Mouse (Mus musculus) G1E (cell line): ENCODE measurements at regions not wholly inside any gene's neighbourhood (a gene's known extent, or its start where the extent isn't known, plus 50 kb on each side); places are given as distances from the start of the nearest gene placed in this dataset.

Experiments used
- ATAC-seq: 2 replicates; pipeline ENCODE4 v1.8.0; 2016; ENCODE audit warnings: mild to moderate bottlenecking; ENCODE audit not compliant: insufficient number of reproducible peaks, poor library complexity, low FRiP score, severe bottlenecking; ENCODE audit errors: extremely low read depth
- DNase-seq: peaks from one replicate; pipeline ENCODE4 v3.0.0; 2012; ENCODE audit warnings: low spot score
- H3K27me3 ChIP-seq: 2 replicates; pipeline ENCODE4 v1.6.1; 2012; ENCODE audit warnings: mild to moderate bottlenecking, low read length, inconsistent platforms; ENCODE audit not compliant: insufficient read depth
- H3K36me3 ChIP-seq: replicated peaks from 2 replicates; pipeline ENCODE3; 2012; ENCODE audit warnings: mild to moderate bottlenecking, inconsistent platforms
- H3K4me1 ChIP-seq: 2 replicates; pipeline ENCODE4 v1.6.1; 2012; ENCODE audit warnings: low read depth, low read length, inconsistent platforms, mixed read lengths; ENCODE audit not compliant: insufficient read depth
- H3K4me3 ChIP-seq: 2 replicates; pipeline ENCODE4 v1.5.1; 2012; ENCODE audit warnings: low read depth, mild to moderate bottlenecking, inconsistent platforms, low read length, moderate library complexity, mixed read lengths
- H3K9me3 ChIP-seq: replicated peaks from 2 replicates; pipeline ENCODE4 v1.6.1; 2012; ENCODE audit warnings: inconsistent platforms
- CTCF ChIP-seq: IDR thresholded peaks from 2 replicates; pipeline ENCODE4 v1.5.1; 2012; ENCODE audit warnings: low read depth, low read length, inconsistent platforms, mixed read lengths
- GATA1 ChIP-seq: IDR thresholded peaks from 2 replicates; pipeline ENCODE4 v1.6.1; 2012; ENCODE audit warnings: borderline replicate concordance, low read length, inconsistent platforms, mixed read lengths
- GATA2 ChIP-seq: IDR thresholded peaks from 2 replicates; pipeline ENCODE4 v1.6.1; 2012; ENCODE audit warnings: low read depth, low read length, inconsistent platforms, borderline replicate concordance
- POLR2AphosphoS5 ChIP-seq: IDR thresholded peaks from 2 replicates; pipeline ENCODE4 v1.6.1; 2012; ENCODE audit warnings: low read depth, low read length, inconsistent platforms; ENCODE audit not compliant: insufficient replicate concordance
- TAL1 ChIP-seq: conservative IDR thresholded peaks from 2 replicates; pipeline ENCODE4 v1.6.1; 2012; ENCODE audit warnings: low read depth, low read length, inconsistent platforms, mixed read lengths

DNA sequence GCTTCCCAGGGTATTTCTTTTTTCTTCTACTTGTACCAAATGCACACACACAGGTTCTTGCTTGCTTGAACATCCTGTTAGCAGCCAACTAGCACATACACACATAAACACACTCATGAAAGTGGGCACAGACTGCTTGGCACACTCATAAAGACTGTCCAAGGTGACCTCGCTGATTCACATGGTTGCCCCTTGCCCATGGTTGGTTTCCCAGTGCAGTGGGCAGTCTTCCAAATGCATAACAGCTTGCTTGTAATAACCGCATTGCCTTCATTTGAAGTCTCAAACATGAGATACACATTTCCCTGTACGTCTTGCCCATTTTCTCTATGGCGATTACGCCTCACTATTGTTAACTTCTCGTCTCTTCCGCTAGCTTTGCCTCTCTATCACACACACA lies 117.4 kb upstream of the 4930583I09Rik start:
- DNase-seq = no peak
- H3K27me3 ChIP-seq = no peaks in the 10 kb centered on the region
- H3K36me3 ChIP-seq = no peaks in the 10 kb centered on the region
- H3K4me3 ChIP-seq = no peak overlapping the region
- no peak for ATAC-seq
- TF ChIP-seq CTCF (no peak), TAL1 (no peak), GATA2 (no peak), GATA1 (no peak), POLR2AphosphoS5 (no peak)
- H3K9me3 ChIP-seq = peaks cover 37% of the 10 kb centered on the region
- H3K4me1 ChIP-seq = no peaks in the 10 kb centered on the region

DNA sequence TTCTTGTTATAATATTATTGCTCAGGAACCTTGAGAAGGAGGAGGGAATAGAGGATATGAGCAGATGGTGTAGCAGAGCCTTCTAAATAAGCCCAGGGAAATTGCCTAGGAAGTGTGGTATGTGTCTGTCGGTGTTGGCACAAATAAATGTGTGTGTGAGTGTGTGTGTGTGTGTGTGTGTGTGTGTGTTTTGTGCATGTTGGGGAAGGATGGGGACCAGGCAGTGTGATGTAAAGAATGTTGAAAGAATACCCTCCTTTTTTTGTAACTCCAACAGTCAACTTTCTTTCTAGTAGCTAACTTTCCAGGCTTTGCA lies 115.7 kb upstream of the 4930583I09Rik start:
- no peak for ATAC-seq

DNA sequence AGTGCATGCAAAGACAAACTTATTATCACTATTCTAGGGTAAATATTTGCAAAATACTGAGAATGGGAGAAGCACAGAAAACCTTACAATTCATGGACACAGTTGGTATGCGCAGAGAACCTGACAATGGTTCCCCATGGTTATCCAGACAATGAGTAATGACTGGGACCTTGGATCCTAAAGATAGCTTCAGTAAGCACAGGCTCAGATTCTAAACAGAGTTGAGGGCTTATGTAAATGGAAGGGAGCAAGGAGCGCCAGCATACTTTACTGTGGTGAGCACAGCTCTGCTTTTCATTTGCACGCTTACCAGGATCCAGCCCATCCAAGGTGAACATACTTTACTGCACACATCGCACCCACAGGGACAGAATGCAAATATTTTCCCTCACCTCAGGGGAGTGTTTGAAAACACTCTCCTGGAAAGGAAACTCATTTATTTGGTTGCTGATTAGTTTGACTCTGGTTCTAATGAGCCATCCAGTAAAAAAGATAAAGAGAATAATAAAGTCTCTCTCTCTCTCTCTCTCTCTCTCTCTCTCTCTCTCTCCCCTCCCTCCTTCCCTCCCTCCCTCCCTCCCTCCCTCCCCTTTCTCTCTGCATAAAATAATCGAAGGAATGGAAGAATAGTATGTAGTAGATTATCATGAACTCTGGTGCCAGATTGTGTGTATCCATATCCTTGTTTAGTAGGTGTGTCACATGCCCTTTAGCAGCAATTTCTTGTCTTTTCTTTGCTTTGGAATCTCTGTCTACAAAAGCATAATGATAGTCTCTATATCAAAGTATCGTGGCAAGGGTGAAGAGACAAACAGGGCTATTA lies 115.1 kb upstream of the 4930583I09Rik start:
- Histone ChIP-seq H3K27me3 (no peaks in the 10 kb centered on the region), H3K9me3 (peaks cover 24% of the 10 kb centered on the region), H3K4me3 (no peak overlapping the region), H3K36me3 (no peaks in the 10 kb centered on the region), H3K4me1 (no peaks in the 10 kb centered on the region)
- DNase-seq = no peak
- TF ChIP-seq GATA1 (no peak), GATA2 (no peak), CTCF (no peak), POLR2AphosphoS5 (no peak), TAL1 (no peak)
- ATAC-seq = no peak

More for the DNA sequence above, 115.7 kb upstream of the 4930583I09Rik start:
- Histone ChIP-seq H3K9me3 (peaks cover 29% of the 10 kb centered on the region), H3K36me3 (no peaks in the 10 kb centered on the region), H3K4me3 (no peak overlapping the region), H3K4me1 (no peaks in the 10 kb centered on the region), H3K27me3 (no peaks in the 10 kb centered on the region)
- DNase-seq = no peak
- TF ChIP-seq GATA2 (no peak), GATA1 (no peak), TAL1 (no peak), CTCF (no peak), POLR2AphosphoS5 (no peak)

DNA sequence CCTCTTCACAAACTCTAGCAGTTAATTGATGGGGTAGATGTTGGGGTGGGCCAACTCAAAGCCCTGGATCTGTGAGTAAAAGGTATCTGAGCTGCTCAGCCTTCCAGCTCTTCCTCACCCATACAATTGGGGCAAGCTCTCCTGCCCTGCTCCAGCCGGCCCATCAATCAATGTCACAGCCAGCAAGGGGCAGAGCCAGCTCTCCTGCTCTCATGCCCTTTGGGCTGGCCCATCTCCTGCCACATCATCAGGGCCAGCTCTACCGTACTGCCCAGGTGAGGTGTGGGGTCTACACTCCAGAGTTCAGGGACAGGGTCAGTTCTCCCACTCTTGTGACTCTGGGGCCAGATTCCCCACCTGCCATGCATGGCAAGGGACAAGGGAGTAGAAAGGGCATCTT lies 107.3 kb upstream of the 4930583I09Rik start:
- no peak overlapping the region for H3K4me3 ChIP-seq
- no peak for DNase-seq
- H3K27me3 ChIP-seq = no peaks in the 10 kb centered on the region
- H3K36me3 ChIP-seq = no peaks in the 10 kb centered on the region
- ATAC-seq = no peak
- TF ChIP-seq GATA2 (no peak), GATA1 (no peak), CTCF (no peak), TAL1 (no peak), POLR2AphosphoS5 (no peak)
- peaks cover 38% of the 10 kb centered on the region for H3K9me3 ChIP-seq
- no peaks in the 10 kb centered on the region for H3K4me1 ChIP-seq

DNA sequence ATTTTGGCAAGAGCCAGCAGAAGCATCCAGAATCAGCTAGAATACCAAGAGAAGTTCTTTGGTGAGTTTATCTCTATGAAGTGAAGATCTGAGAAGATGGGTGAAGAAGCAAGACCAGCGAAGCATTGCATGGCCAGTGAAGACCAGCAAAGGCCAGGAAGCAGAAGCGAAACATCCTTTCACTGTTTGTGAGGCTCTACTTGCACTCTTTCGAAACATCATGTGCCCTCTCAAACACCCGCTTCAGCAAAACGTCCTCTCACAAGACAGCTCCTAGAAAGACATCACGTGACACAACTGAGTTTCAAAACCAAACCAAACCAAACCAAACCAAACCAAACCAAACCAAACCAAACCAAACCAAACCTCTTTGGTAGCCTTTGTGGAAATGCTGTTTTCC lies 105.7 kb upstream of the 4930583I09Rik start:
- TF ChIP-seq CTCF (no peak), POLR2AphosphoS5 (no peak), GATA2 (no peak)
- Histone ChIP-seq H3K4me1 (no peaks in the 10 kb centered on the region), H3K9me3 (peaks cover 35% of the 10 kb centered on the region), H3K27me3 (no peaks in the 10 kb centered on the region), H3K36me3 (no peaks in the 10 kb centered on the region), H3K4me3 (no peak overlapping the region)
- ATAC-seq (no peak), DNase-seq (no peak)

DNA sequence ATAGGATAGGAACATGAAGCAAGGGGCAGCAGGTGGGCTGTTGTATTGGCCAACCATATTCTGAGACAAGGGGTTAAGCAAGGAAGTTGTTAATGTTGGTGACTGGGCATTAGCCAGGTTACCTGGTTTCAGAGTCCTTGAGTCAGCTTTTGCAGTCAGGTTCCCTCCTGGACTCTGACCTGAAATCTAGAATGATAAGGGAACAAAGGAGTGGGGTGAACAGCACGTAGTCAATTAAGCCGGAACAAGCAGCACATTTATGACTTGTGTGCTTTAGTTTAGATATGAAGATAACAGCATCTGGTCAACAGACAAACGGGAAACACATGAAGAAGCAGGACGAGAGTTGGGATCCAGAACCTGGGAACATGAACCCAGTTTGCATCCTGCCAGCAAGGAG lies 99.8 kb upstream of the 4930583I09Rik start:
- DNase-seq (no peak), ATAC-seq (no peak)
- H3K4me1 ChIP-seq = no peaks in the 10 kb centered on the region
- no peak overlapping the region for H3K4me3 ChIP-seq
- H3K9me3 ChIP-seq = peaks cover 24% of the 10 kb centered on the region
- no peaks in the 10 kb centered on the region for H3K27me3 ChIP-seq
- no peaks in the 10 kb centered on the region for H3K36me3 ChIP-seq
- no peak for TF ChIP-seq TAL1
- TF ChIP-seq GATA1 = no peak
- no peak for TF ChIP-seq POLR2AphosphoS5
- TF ChIP-seq CTCF = no peak
- no peak for TF ChIP-seq GATA2

DNA sequence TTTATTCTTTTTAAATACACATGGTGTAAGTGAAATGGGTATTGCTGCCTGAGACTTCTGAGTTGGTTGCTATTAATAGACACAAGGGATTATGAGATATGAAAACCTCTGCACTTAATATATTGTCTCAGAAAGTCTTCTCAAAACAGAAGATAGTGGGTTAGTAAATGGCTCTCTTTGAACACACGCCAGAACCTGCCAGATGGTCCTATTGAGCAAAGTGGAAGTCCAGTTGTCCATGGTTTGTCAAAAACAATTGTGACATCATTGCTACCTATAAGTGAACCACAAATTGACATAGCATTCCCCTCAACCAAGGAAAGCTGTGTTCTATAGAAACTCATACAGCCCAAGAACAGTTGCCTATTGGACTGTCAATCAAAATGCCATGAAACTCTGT lies 98.5 kb upstream of the 4930583I09Rik start:
- ATAC-seq (no peak), DNase-seq (no peak)
- no peaks in the 10 kb centered on the region for H3K4me1 ChIP-seq
- TF ChIP-seq POLR2AphosphoS5 = no peak
- TF ChIP-seq CTCF = no peak
- no peak for TF ChIP-seq TAL1
- no peaks in the 10 kb centered on the region for H3K27me3 ChIP-seq
- no peaks in the 10 kb centered on the region for H3K36me3 ChIP-seq
- H3K9me3 ChIP-seq = peaks cover 24% of the 10 kb centered on the region
- no peak overlapping the region for H3K4me3 ChIP-seq
